Mouse (Mus musculus) midbrain, embryonic 12.5 days (tissue): ENCODE data around the gene Diaph3. TPM values are rescaled to one million over a fixed set of nuclear protein-coding genes. Genes with fewer than 3 reads are reported as not detected.
A peak's percentile ranks its signal among the peaks of the same experiment; 100 is the strongest.
"Not testable (repeated sequence)": the region's sequence is repeated elsewhere in the genome, so short reads cannot be mapped to it uniquely, and the experiment has no call there.

Experiments used
- ATAC-seq: fragments of 200-750 bp; cut with Nextera tagmentation; 2 replicates; pipeline ENCODE4 v1.8.0; 2017; ENCODE audit warnings: low read depth, moderate TSS enrichment, moderate library complexity; ENCODE audit not compliant: low FRiP score
- H3K27ac ChIP-seq: fragments of 300-500 bp; sonication (generic); replicated peaks from 2 replicates; pipeline ENCODE4 v1.5.1; 2016; ENCODE audit warnings: mild to moderate bottlenecking
- H3K27me3 ChIP-seq: fragments of 300-500 bp; sonication (generic); 2 replicates; pipeline ENCODE4 v1.6.1; 2016; ENCODE audit warnings: mild to moderate bottlenecking
- H3K36me3 ChIP-seq: fragments of 300-500 bp; sonication (generic); 2 replicates; pipeline ENCODE4 v1.6.1; 2016
- H3K4me1 ChIP-seq: fragments of 300-500 bp; sonication (generic); 2 replicates; pipeline ENCODE4 v1.6.1; 2016
- H3K4me2 ChIP-seq: fragments of 300-500 bp; sonication (generic); replicated peaks from 2 replicates; pipeline ENCODE4 v1.6.1; 2016; ENCODE audit warnings: mild to moderate bottlenecking, moderate library complexity
- H3K4me3 ChIP-seq: fragments of 300-500 bp; sonication (generic); 2 replicates; pipeline ENCODE4 v1.5.1; 2016; ENCODE audit warnings: mild to moderate bottlenecking
- H3K9ac ChIP-seq: fragments of 300-500 bp; sonication (generic); replicated peaks from 2 replicates; pipeline ENCODE4 v1.6.1; 2016; ENCODE audit warnings: mild to moderate bottlenecking, moderate library complexity
- H3K9me3 ChIP-seq: fragments of 300-500 bp; sonication (generic); 2 replicates; pipeline ENCODE4 v1.6.1; 2016; ENCODE audit warnings: mild to moderate bottlenecking
- WGBS: fragments of 180-500 bp; shearing (Covaris S2); methylation state at CpG from one replicate; pipeline ENCODE4 v1.1.7; 2016; 5-methylcytosine and 5-hydroxymethylcytosine counted together
- polyA plus RNA-seq: library from polyadenylated mRNA; unstranded; fragments of >200 nt; fragmentation: Nextera tagmentation; extraction: Ambion mirVana; gene quantifications from 2 replicates; pipeline ENCODE4 v1.2.1, GENCODE M21; 2016

Gene Diaph3
- polyA plus RNA-seq, 1 experiment from 2014 or later = 10.2 TPM

DNA sequence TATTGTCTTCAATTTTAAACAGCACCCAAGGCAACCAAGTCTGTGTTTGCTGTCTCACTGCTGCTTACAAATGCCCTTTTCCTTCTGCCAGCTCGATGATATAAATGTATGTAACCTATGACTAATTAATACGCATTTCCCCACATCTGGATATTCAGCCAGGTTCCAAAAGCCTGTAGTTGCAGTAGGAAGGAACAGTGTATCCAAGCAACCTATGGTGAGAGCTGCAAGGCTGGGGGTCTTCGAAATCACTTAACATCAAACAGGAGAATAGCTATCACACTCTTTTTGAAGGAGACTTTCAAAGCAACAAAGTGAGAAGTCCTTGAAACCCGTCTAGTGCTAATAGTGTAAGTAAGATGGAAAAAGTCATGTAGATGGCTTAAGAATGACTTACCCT, 391.6 kb downstream of the Diaph3 start:
- H3K4me2 ChIP-seq = no peak overlapping the region
- 48% methylated on average over 4 of the region's 4 CpGs for WGBS
- no peaks in the 10 kb centered on the region for H3K36me3 ChIP-seq
- peaks cover 28% of the 10 kb centered on the region for H3K4me1 ChIP-seq
- peaks cover 4% of the 10 kb centered on the region; the same call in 1 of the 2 replicates for H3K27me3 ChIP-seq
- no peak overlapping the region for H3K27ac ChIP-seq
- H3K9me3 ChIP-seq = no peaks in the 10 kb centered on the region
- H3K9ac ChIP-seq = no peak overlapping the region
- no peak overlapping the region for H3K4me3 ChIP-seq
- ATAC-seq = peak; percentile 24

DNA sequence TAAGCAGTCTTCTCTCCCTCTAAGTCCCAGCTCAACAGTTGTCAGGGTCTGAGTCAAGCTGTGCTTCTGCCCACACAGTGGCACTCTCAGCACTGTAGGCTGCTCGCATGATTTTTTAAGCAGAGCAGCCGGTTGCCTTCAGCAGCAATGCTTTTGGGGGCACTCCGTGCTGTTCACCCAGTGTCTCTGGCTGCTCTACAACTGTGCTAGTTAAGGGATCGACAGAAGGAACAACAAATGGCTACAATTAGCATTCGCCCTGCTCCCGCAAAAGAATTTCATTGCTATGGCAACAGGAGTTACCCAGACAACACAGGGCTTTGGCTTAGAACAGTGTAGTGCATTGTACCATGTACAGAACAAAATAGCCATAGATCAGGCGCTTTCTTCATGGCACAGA, 392.2 kb downstream of the Diaph3 start:
- H3K4me3 ChIP-seq = peak overlapping the region; percentile 17; the same call in 1 of the 2 replicates
- WGBS = 3% methylated on average over 7 of the region's 7 CpGs
- no peaks in the 10 kb centered on the region for H3K36me3 ChIP-seq
- peak; percentile 96 for ATAC-seq
- 0 out of 2 replicates have a peak overlapping the region, but pooled peaks have one; percentile 11 for H3K9ac ChIP-seq
- H3K4me1 ChIP-seq = peaks cover 28% of the 10 kb centered on the region
- peak overlapping the region; percentile 45 for H3K4me2 ChIP-seq
- peak overlapping the region; percentile 61 for H3K27ac ChIP-seq
- peaks cover 4% of the 10 kb centered on the region; the same call in 1 of the 2 replicates for H3K27me3 ChIP-seq
- H3K9me3 ChIP-seq = no peaks in the 10 kb centered on the region

DNA sequence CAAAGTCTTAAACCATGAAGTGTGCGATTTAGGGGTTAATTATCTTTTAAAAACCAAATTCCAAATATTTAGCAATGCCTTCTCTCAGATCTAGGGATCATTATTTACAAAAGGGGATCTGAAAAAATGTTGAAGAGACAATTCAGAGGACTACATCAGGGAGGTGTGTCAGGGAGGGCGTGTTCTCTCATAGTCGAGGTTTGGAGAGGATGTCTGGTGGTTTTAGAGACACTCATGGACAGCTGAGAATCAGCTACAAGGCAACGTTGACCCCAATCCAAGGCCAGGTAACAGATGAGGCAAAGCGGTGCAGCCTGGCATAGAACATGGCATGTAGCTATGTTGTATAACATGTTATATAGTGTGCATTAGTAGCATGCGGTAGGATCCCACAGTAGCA, 396.5 kb downstream of the Diaph3 start:
- Histone ChIP-seq H3K27me3 (peaks cover 4% of the 10 kb centered on the region; the same call in 1 of the 2 replicates), H3K9ac (no peak overlapping the region), H3K4me3 (no peak overlapping the region), H3K36me3 (no peaks in the 10 kb centered on the region), H3K9me3 (no peaks in the 10 kb centered on the region), H3K27ac (no peak overlapping the region), H3K4me2 (no peak overlapping the region), H3K4me1 (peaks cover 13% of the 10 kb centered on the region)
- 92% methylated on average over 6 of the region's 6 CpGs for WGBS
- ATAC-seq = no peak

- H3K27ac ChIP-seq = no peak overlapping the region
- WGBS = 92% methylated on average over 7 of the region's 7 CpGs
Observed at GRCm38 (mm10) chr14:86741855-86742531, 399.0 kb downstream of the Diaph3 start.

DNA sequence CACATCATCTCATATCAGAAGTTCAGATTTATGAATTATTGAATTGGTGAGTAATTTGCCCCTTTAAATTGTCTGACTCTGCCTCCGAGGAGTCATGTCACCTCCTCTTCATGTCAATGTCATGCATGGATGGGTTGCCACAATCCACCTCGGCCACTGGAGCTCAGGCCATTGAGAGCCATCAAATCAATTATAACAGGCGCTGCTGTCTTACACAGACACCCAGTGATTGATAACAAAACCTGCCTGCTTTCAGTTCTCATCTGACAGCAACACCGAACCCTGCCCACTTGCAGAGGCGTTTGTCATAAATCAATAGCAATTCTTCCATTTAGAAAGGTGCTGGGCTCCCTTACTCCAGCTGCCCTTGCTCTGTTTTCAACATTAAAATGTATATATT, 402.1 kb downstream of the Diaph3 start:
- H3K36me3 ChIP-seq = no peaks in the 10 kb centered on the region
- H3K4me3 ChIP-seq = no peak overlapping the region
- no peaks in the 10 kb centered on the region for H3K4me1 ChIP-seq
- no peak overlapping the region for H3K4me2 ChIP-seq
- no peak overlapping the region for H3K9ac ChIP-seq
- no peaks in the 10 kb centered on the region for H3K27me3 ChIP-seq
- H3K9me3 ChIP-seq = no peaks in the 10 kb centered on the region
- ATAC-seq = no peak; the same call in 1 of the 2 replicates
- H3K27ac ChIP-seq = no peak overlapping the region
- WGBS = 32% methylated on average over 5 of the region's 5 CpGs

More at GRCm38 (mm10) chr14:86741855-86742531, 399.0 kb downstream of the Diaph3 start:
- no peak overlapping the region for H3K4me2 ChIP-seq
- H3K4me3 ChIP-seq = no peak overlapping the region
- ATAC-seq = no peak
- H3K27me3 ChIP-seq = no peaks in the 10 kb centered on the region
- H3K9me3 ChIP-seq = no peaks in the 10 kb centered on the region
- no peaks in the 10 kb centered on the region for H3K4me1 ChIP-seq
- no peak overlapping the region for H3K9ac ChIP-seq
- no peaks in the 10 kb centered on the region for H3K36me3 ChIP-seq

GRCm38 (mm10) chr14:86736646-86737045, 404.4 kb downstream of the Diaph3 start:
- Histone ChIP-seq H3K27me3 (no peaks in the 10 kb centered on the region), H3K9ac (no peak overlapping the region), H3K36me3 (no peaks in the 10 kb centered on the region), H3K27ac (no peak overlapping the region), H3K4me3 (no peak overlapping the region), H3K9me3 (no peaks in the 10 kb centered on the region), H3K4me1 (no peaks in the 10 kb centered on the region), H3K4me2 (no peak overlapping the region)
- 97% methylated on average over 1 of the region's 1 CpGs for WGBS
- no peak for ATAC-seq

- no peak overlapping the region for H3K9ac ChIP-seq
- no peaks in the 10 kb centered on the region for H3K9me3 ChIP-seq
- H3K4me1 ChIP-seq = peaks cover 17% of the 10 kb centered on the region; the same call in 1 of the 2 replicates
- H3K27me3 ChIP-seq = no peaks in the 10 kb centered on the region
- no peaks in the 10 kb centered on the region for H3K36me3 ChIP-seq
- peak; percentile 60; the same call in 1 of the 2 replicates for ATAC-seq
- 0% methylated on average over 1 of the region's 1 CpGs for WGBS
- no peak overlapping the region for H3K4me3 ChIP-seq
- no peak overlapping the region for H3K27ac ChIP-seq
- H3K4me2 ChIP-seq = no peak overlapping the region
Observed at GRCm38 (mm10) chr14:86731300-86731699, 409.7 kb downstream of the Diaph3 start.

GRCm38 (mm10) chr14:86729617-86730098, 411.4 kb downstream of the Diaph3 start:
- Histone ChIP-seq H3K9me3 (no peaks in the 10 kb centered on the region), H3K4me1 (peaks cover 17% of the 10 kb centered on the region; the same call in 1 of the 2 replicates), H3K27me3 (no peaks in the 10 kb centered on the region), H3K4me3 (no peak overlapping the region), H3K4me2 (no peak overlapping the region), H3K27ac (no peak overlapping the region), H3K9ac (no peak overlapping the region), H3K36me3 (no peaks in the 10 kb centered on the region)
- 68% methylated on average over 4 of the region's 4 CpGs for whole genome bisulfite sequencing
- ATAC-seq = no peak

- Histone ChIP-seq H3K4me1 (peaks cover 17% of the 10 kb centered on the region; the same call in 1 of the 2 replicates), H3K27me3 (no peaks in the 10 kb centered on the region), H3K4me3 (no peak overlapping the region), H3K36me3 (no peaks in the 10 kb centered on the region), H3K9ac (no peak overlapping the region), H3K9me3 (no peaks in the 10 kb centered on the region), H3K27ac (no peak overlapping the region), H3K4me2 (no peak overlapping the region)
- 93% methylated on average over 5 of the region's 5 CpGs for WGBS
- ATAC-seq = no peak
Observed at GRCm38 (mm10) chr14:86727538-86728045, 413.4 kb downstream of the Diaph3 start.

- Histone ChIP-seq H3K9me3 (no peaks in the 10 kb centered on the region), H3K27ac (no peak overlapping the region), H3K4me3 (no peak overlapping the region), H3K9ac (no peak overlapping the region), H3K4me1 (no peaks in the 10 kb centered on the region), H3K36me3 (no peaks in the 10 kb centered on the region), H3K4me2 (no peak overlapping the region), H3K27me3 (no peaks in the 10 kb centered on the region)
- ATAC-seq = no peak
- WGBS = 87% methylated on average over 6 of the region's 6 CpGs
Observed at GRCm38 (mm10) chr14:86721768-86722167, 419.3 kb downstream of the Diaph3 start.

DNA sequence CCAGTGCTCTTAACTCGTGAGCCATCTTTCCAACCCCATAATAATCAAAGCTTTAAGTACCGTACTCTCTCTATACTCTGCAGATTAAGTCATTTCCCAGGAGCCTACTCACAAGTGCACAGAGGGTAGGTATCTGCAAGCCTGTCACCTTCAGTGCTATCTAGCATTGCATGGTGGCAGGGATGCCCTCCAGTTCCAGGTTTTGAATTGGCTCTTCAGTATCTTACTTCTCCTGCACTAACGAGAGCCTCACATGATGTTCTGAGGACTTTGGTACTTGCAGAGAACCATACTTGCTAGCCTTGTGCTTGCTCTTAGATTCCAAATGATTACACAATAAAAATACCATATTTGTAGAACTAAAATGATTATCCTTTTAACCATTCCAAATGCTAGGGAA, 420.0 kb downstream of the Diaph3 start:
- no peaks in the 10 kb centered on the region for H3K27me3 ChIP-seq
- no peaks in the 10 kb centered on the region for H3K36me3 ChIP-seq
- H3K27ac ChIP-seq = no peak overlapping the region
- no peaks in the 10 kb centered on the region for H3K9me3 ChIP-seq
- no peak overlapping the region for H3K4me2 ChIP-seq
- WGBS = 82% methylated on average over 3 of the region's 3 CpGs
- no peak overlapping the region for H3K9ac ChIP-seq
- no peak overlapping the region for H3K4me3 ChIP-seq
- no peaks in the 10 kb centered on the region for H3K4me1 ChIP-seq
- no peak for ATAC-seq

GRCm38 (mm10) chr14:86720408-86720807, 420.6 kb downstream of the Diaph3 start:
- not testable (repeated sequence) for H3K4me3 ChIP-seq, H3K27me3 ChIP-seq, H3K9me3 ChIP-seq, ATAC-seq, H3K4me1 ChIP-seq, H3K9ac ChIP-seq, H3K27ac ChIP-seq, H3K4me2 ChIP-seq, H3K36me3 ChIP-seq
